Mouse (Mus musculus) forebrain, postnatal 0 days (tissue): ENCODE results near the gene Pcgf5. TPM values are rescaled to one million over a fixed set of nuclear protein-coding genes. Genes with fewer than 3 reads are reported as not detected.
A peak's percentile ranks its signal among the peaks of the same experiment; 100 is the strongest.

Experiments used
- ATAC-seq: fragments of 200-750 bp; cut with Nextera tagmentation; 2 replicates; pipeline ENCODE4 v1.8.0; 2017; ENCODE audit warnings: mild to moderate bottlenecking, moderate library complexity
- DNase-seq: peaks from one replicate; pipeline ENCODE4 v3.0.0-alpha.2; 2015
- H3K27ac ChIP-seq: fragments of 300-500 bp; sonication (generic); 2 replicates; pipeline ENCODE4 v1.5.1; 2014; ENCODE audit warnings: low read depth, mild to moderate bottlenecking, antibody characterized with exemption, low read length, moderate library complexity, mixed read lengths
- H3K27me3 ChIP-seq: fragments of 300-500 bp; sonication (generic); 2 replicates; pipeline ENCODE4 v1.6.1; 2014; ENCODE audit warnings: mild to moderate bottlenecking, low read length, mixed read lengths; ENCODE audit not compliant: insufficient read depth
- H3K36me3 ChIP-seq: fragments of 300-500 bp; sonication (generic); 2 replicates; pipeline ENCODE4 v1.6.1; 2014; ENCODE audit warnings: mild to moderate bottlenecking, moderate library complexity; ENCODE audit not compliant: insufficient read depth
- H3K4me1 ChIP-seq: fragments of 300-500 bp; sonication (generic); 2 replicates; pipeline ENCODE4 v1.6.1; 2014; ENCODE audit warnings: antibody characterized with exemption; ENCODE audit not compliant: insufficient read depth
- H3K4me2 ChIP-seq: fragments of 300-500 bp; sonication (generic); 2 replicates; pipeline ENCODE4 v1.6.1; 2014; ENCODE audit warnings: low read depth, mild to moderate bottlenecking, moderate library complexity
- H3K4me3 ChIP-seq: fragments of 300-500 bp; sonication (generic); 2 replicates; pipeline ENCODE4 v1.5.1; 2014; ENCODE audit warnings: low read depth, low read length, mixed read lengths
- H3K9ac ChIP-seq: fragments of 300-500 bp; sonication (generic); 2 replicates; pipeline ENCODE4 v1.6.1; 2014; ENCODE audit warnings: mild to moderate bottlenecking
- H3K9me3 ChIP-seq: fragments of 300-500 bp; sonication (generic); 2 replicates; pipeline ENCODE4 v1.6.1; 2016; ENCODE audit warnings: low read length
- CTCF ChIP-seq: sonication (generic); IDR thresholded peaks from 2 replicates; pipeline ENCODE4 v1.5.1; 2016; ENCODE audit warnings: antibody characterized with exemption, control low read depth, low read depth
- WGBS: fragments of 180-500 bp; shearing (Covaris S2); extraction: QIAGEN DNeasy Blood & Tissue Kit; methylation state at CpG from one replicate; pipeline ENCODE4 v1.1.7; 2014; 5-methylcytosine and 5-hydroxymethylcytosine counted together
- polyA plus RNA-seq: library from polyadenylated mRNA; unstranded; fragments of >200 nt; fragmentation: Nextera tagmentation; extraction: Ambion mirVana; gene quantifications from 2 replicates; pipeline ENCODE4 v1.2.1, GENCODE M21; 2015
- total RNA-seq: library from RNA; depleted of rRNA; stranded (reverse); fragments of >200 nt; gene quantifications from 2 replicates; pipeline ENCODE4 v1.2.3, GENCODE M21; 2014; rRNA removed

The Pcgf5 gene
- 3.1 and 5.1 TPM in 2 replicates for total RNA-seq
- 5.1 and 7.4 TPM in 2 replicates for polyA plus RNA-seq

DNA sequence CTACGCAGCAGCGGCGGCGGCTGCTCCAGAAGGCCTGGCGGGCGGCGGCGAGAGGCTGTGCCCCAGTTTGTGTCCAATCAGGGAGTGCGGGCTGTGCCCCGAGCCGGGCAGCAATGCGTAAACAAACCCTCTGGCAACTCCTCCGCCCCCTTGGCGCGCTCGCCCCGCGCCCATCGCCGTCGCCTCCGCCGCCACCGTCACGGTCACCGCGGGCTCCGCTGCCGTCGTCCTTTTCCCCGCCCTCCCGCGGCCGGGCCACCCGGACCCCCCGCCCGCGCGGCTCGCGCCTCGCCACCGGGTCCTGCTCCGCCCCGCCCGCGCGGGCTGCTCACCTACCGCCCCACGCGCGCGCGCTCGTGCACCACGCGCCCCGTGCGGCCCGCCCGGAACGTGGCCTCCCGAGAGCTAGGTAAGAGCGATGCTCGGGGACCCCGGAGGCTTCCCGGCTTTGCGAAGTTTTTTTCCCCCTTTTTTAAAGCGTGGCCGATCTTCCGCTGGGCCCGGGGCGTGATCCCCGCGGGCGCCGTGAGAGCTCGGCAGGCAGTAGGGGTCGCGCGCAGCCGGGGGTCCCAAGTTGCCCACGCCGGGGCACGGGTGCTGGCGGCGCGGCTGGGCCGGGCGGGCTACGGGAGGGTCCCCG, at the start of gene Pcgf5:
Gene Pcgf5, plus strand, starts transcription at position 149 of the 640 bp plus-strand sequence.
- peak; percentile 80 for ATAC-seq
- Histone ChIP-seq H3K9ac (peak within 1 kb of the TSS; percentile 52), H3K9me3 (no peaks in the 10 kb centered on the region), H3K27ac (no peak within 1 kb of the TSS; the same call in 1 of the 2 replicates), H3K27me3 (0 out of 2 replicates have a peak, but pooled peaks cover 3% of the 10 kb centered on the region), H3K4me1 (no peaks in the 10 kb centered on the region), H3K36me3 (no peaks in the 10 kb centered on the region), H3K4me3 (peak within 1 kb of the TSS; percentile 82), H3K4me2 (peak within 1 kb of the TSS; percentile 93)
- peak; percentile 50 for DNase-seq
- WGBS = 1% methylated on average over 78 of the region's 92 CpGs
- TF ChIP-seq CTCF = no peak

DNA sequence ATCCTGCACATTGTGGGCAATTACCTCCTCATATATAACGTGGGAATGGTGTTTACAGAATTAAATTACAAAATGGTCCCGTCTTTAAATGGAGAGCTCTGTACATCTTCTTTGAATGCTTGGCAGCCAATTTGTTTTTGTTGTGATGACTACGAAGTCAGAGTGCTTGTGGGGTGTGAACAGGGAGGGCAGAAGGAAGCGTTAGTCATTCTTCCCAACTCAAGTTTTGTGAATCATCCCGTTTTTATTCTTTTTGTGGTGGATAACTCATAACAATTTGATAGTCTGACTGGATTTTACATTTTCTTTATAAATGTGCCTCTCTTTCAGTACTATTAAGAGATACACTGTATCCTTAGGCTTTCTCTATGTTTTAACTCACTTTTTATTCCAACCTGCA, 42.6 kb upstream of the Pcgf5 start:
- no peak overlapping the region for H3K27ac ChIP-seq
- H3K4me3 ChIP-seq = no peak overlapping the region
- DNase-seq = no peak
- H3K27me3 ChIP-seq = no peaks in the 10 kb centered on the region; the same call in 1 of the 2 replicates
- no peak for TF ChIP-seq CTCF
- H3K4me2 ChIP-seq = no peak overlapping the region
- no peaks in the 10 kb centered on the region for H3K36me3 ChIP-seq
- no peak overlapping the region for H3K9ac ChIP-seq
- H3K4me1 ChIP-seq = no peaks in the 10 kb centered on the region
- WGBS = 68% methylated on average over 5 of the region's 5 CpGs
- no peak for ATAC-seq
- no peaks in the 10 kb centered on the region for H3K9me3 ChIP-seq

DNA sequence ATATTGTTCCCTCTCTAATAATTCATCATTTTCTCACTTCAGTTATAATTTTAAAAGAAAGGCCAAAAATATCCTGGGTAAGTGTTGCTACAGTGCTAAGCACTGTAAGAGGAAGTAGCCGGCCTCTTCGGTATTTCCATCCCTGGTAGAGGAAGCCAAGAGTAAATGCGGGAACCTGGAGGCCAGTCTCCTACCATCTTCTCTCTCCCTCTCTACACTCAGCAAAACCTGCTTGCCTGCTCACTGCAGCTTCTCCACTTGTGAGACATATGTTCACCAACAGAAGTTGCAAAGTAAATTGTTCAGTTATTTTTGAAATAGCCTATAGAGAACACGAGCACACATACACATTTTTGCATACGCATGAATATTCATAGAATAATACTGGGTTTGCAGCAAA, 34.1 kb upstream of the Pcgf5 start:
- WGBS = 69% methylated on average over 5 of the region's 5 CpGs
- H3K27ac ChIP-seq = no peak overlapping the region
- no peaks in the 10 kb centered on the region for H3K36me3 ChIP-seq

DNA sequence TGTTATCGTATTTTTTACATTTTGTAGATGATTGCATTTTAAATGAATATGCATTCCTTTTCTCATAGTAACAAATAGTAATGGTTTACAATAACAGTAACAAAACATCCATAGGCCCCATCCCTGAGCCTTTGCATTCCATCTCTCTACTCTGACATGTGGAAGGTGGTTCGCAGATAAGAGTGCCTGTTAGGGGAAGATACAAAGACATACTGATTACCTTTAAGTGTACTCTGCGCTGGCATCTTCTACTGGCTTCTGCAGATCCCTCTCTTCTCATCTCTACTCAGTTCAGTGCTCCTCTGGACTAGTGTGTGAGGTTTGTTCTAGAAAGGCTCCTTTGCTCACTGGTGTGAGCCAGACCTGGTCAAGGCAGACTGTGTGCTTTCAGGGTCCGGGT, 28.4 kb upstream of the Pcgf5 start:
- TF ChIP-seq CTCF = no peak
- Histone ChIP-seq H3K27ac (no peak overlapping the region), H3K4me3 (no peak overlapping the region), H3K36me3 (no peaks in the 10 kb centered on the region), H3K9ac (no peak overlapping the region), H3K4me2 (no peak overlapping the region), H3K27me3 (no peaks in the 10 kb centered on the region), H3K4me1 (no peaks in the 10 kb centered on the region), H3K9me3 (no peaks in the 10 kb centered on the region)
- DNase-seq = no peak
- WGBS = 91% methylated on average over 4 of the region's 4 CpGs
- no peak for ATAC-seq

More for the DNA sequence above, 34.1 kb upstream of the Pcgf5 start:
- H3K4me3 ChIP-seq = no peak overlapping the region
- no peak overlapping the region for H3K9ac ChIP-seq
- H3K9me3 ChIP-seq = no peaks in the 10 kb centered on the region
- no peak overlapping the region for H3K4me2 ChIP-seq
- no peak for TF ChIP-seq CTCF
- DNase-seq (no peak), ATAC-seq (peak; percentile 55)
- H3K4me1 ChIP-seq = no peaks in the 10 kb centered on the region
- no peaks in the 10 kb centered on the region for H3K27me3 ChIP-seq

DNA sequence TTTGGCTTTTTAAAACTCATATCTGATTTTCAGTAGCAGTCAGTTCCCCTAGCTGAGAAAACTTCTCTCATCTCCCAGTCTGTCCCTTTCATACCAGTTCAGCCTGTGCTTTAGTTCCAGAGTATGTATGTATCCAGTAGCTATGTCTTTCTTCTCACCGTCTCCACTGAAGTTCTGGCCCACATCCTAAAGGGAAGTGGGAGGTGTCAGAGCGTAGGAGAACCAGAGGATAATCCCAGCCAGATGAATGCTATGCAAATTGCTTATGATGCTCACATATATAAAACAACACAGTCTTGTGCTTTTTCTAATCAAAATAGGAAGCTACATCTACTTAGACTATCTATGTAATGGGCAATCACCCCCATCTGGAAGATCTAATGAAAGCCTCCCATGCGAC, 27.0 kb upstream of the Pcgf5 start:
- no peak for ATAC-seq

DNA sequence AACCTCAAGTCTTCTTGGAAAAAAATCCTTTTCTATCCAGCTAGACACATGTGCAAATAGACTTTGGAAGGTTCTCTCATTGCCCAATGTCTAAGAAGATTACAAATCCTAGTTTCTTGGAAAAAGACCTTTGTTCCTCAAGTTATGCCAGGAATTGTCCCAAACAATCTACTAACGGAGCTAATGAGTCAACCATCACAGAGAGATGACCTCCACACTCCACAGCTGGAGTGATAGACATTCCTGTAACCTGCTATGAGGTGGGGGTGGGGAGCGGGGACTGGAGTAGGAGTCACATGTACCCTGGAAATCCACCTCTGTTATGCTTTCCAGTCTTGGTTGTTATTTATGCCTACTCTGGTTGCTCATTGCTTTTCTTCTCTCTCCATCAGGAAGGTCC, 24.8 kb upstream of the Pcgf5 start:
- no peaks in the 10 kb centered on the region for H3K9me3 ChIP-seq
- no peak overlapping the region for H3K4me2 ChIP-seq
- H3K9ac ChIP-seq = no peak overlapping the region
- no peak overlapping the region for H3K4me3 ChIP-seq
- 75% methylated on average over 2 of the region's 2 CpGs for WGBS
- ATAC-seq = no peak
- H3K27ac ChIP-seq = no peak overlapping the region
- no peaks in the 10 kb centered on the region for H3K27me3 ChIP-seq
- no peaks in the 10 kb centered on the region for H3K4me1 ChIP-seq
- no peaks in the 10 kb centered on the region for H3K36me3 ChIP-seq
- DNase-seq = no peak
- TF ChIP-seq CTCF = no peak

More for the DNA sequence above, 27.0 kb upstream of the Pcgf5 start:
- Histone ChIP-seq H3K36me3 (no peaks in the 10 kb centered on the region), H3K4me1 (no peaks in the 10 kb centered on the region), H3K27ac (no peak overlapping the region), H3K4me3 (no peak overlapping the region), H3K4me2 (no peak overlapping the region), H3K27me3 (no peaks in the 10 kb centered on the region), H3K9me3 (no peaks in the 10 kb centered on the region), H3K9ac (no peak overlapping the region)
- no peak for DNase-seq
- TF ChIP-seq CTCF = no peak
- 89% methylated on average over 3 of the region's 3 CpGs for WGBS

DNA sequence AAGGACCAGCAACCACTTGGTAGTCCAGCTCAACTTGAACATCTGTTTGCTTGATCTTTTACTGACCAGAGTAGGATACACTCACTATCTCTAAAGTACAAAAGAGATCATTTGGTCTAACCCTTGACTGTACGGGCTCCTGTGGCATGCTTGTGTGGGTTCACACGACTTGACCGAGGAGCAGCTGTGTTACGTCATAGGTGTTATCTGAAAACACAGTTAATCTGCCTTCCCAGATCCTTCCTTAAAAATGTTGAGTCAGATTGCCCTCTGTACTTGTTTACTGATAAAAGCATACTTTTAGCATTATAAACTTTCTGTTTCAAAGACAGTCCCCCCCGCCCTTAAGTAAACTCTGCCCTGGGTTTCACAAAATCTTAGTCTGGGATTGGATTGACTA, 19.4 kb upstream of the Pcgf5 start:
- H3K4me2 ChIP-seq = no peak overlapping the region
- no peaks in the 10 kb centered on the region for H3K9me3 ChIP-seq
- WGBS = 95% methylated on average over 5 of the region's 5 CpGs
- no peak for TF ChIP-seq CTCF
- H3K4me1 ChIP-seq = no peaks in the 10 kb centered on the region
- H3K27me3 ChIP-seq = no peaks in the 10 kb centered on the region
- ATAC-seq (no peak), DNase-seq (no peak)
- H3K4me3 ChIP-seq = no peak overlapping the region
- no peak overlapping the region for H3K9ac ChIP-seq
- no peaks in the 10 kb centered on the region for H3K36me3 ChIP-seq
- H3K27ac ChIP-seq = no peak overlapping the region
